Mouse (Mus musculus): Measurements from ENCODE around the gene Opa1.

Opa1 gene

DNA sequence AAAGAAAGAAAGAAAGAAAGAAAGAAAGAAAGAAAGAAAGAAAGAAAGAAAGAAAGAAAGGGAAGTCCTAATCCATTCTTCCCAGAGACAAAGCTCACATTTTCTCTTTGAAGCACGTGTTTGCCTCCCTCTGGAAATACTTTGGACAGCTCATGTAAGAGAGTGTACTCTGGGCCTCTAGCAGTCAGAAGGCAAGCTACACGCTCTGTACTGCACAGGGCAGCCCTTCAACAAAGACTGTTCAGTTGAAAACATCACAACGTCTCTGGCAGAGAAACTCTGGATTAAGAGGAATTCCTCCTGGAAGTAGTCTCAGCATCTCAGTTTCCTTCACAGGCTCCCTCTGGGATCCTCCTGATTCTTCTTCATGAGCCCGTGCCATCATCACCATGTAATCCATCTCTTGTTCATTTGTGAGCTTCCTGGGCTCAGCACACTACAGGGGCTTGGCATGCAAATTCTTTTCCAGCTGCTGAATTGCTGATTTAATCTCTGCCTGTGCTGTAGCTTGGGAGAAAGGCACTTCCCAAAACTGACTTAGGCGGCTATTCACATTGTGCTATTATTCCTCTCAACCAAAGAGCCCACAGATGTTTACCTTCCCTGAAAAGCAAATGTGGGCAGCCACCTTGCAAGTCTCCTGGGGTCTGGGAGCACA, 114.0 kb downstream of the Opa1 start:
- DNase-seq = no peak

DNA sequence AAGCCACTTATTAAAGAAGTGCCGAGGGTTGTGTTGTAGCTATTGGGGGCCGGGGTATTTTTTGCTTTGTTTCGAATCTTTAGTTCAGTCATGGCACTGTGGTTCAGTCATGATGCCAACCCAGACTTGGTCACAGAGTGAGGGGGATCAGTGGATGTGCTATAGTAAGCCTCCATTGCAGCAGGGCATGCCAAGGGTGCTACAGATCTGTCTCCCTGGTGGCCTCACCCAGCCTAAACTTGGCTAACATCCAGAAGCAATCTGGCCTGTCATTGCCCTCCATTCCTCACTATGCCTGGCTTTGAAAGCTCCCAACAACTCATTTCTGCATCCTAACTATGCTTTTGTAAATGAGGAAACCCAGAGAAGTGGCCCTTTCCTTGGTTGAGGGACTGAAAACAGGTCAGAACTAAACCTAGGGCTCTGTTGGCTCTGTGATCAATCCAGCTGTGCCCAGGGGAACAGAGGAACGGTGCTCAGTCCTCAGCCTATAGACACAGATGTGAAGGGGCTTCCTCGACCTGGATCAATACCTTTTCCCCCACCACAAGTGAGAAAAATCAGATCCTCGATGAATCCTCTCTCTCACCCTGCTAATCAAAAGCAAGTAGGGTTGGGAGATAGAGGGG, 114.8 kb downstream of the Opa1 start:
- DNase-seq = no peak

DNA sequence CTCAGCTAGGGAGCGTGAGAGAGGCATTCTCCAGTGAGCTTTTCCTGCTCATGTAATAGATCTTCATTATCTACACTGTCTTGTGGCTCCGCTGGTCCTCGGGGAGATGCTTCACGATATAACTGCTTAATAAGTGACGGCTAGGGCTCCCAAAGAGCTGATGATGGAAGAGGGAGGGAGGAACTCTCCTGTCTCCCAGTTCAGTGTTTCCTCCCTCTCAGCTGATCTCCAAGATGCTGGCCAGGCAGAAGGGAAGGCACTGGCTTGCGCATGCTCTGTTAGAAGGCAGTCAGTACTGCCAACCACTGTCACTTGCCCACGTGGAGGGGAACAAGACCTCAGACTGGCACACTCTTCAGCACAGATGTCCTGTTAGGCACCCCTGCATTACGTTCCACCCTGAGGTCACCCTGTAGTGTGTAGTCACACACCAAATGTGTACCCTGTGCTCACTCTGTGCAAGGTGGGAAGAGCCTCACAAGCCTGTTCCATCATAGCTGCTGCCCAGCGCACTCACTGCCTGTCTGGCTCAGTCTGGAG, 115.4 kb downstream of the Opa1 start:
- DNase-seq = no peak
